Mouse (Mus musculus): ENCODE data around the gene Slc12a8. TPM values are rescaled to one million over a fixed set of nuclear protein-coding genes. Genes with fewer than 3 reads are reported as not detected.

The Slc12a8 gene
- polyA plus RNA-seq, 1 experiment, result 3.7 TPM

- WGBS, result 85% methylated on average over 2 of the region's 2 CpGs
- TF ChIP-seq CTCF (IDR thresholded peaks at IDR 0.05; ENCODE audit: control insufficient read depth, insufficient read depth, low read length) (no peak), POLR2A (IDR thresholded peaks at IDR 0.05; ENCODE audit: borderline replicate concordance, control insufficient read depth, low read depth, low read length) (no peak)
- Histone ChIP-seq H3K27ac (ENCODE audit: control insufficient read depth, insufficient read depth, low read depth, low read length, poor library complexity) (no peak overlapping the region), H3K4me3 (replicated peaks; ENCODE audit: control insufficient read depth, low read depth, low read length) (no peak overlapping the region), H3K4me1 (ENCODE audit: control insufficient read depth, insufficient read depth, low read length) (no peaks in the 10 kb centered on the region)
Measured at GRCm38 (mm10) chr16:33670933-33671332, 153.8 kb downstream of the Slc12a8 start.

- Histone ChIP-seq H3K4me1 (ENCODE audit: control insufficient read depth, insufficient read depth, low read length) (no peaks in the 10 kb centered on the region), H3K4me3 (replicated peaks; ENCODE audit: control insufficient read depth, low read depth, low read length) (no peak overlapping the region), H3K27ac (ENCODE audit: control insufficient read depth, insufficient read depth, low read depth, low read length, poor library complexity) (no peak overlapping the region)
- 90% methylated on average over 3 of the region's 4 CpGs for WGBS
- no peak for TF ChIP-seq POLR2A (IDR thresholded peaks at IDR 0.05; ENCODE audit: borderline replicate concordance, control insufficient read depth, low read depth, low read length)
- TF ChIP-seq CTCF (IDR thresholded peaks at IDR 0.05; ENCODE audit: control insufficient read depth, insufficient read depth, low read length), result no peak
Measured at GRCm38 (mm10) chr16:33672188-33672587, 155.1 kb downstream of the Slc12a8 start.

- no peaks in the 10 kb centered on the region for H3K4me1 ChIP-seq (ENCODE audit: control insufficient read depth, insufficient read depth, low read length)
- H3K27ac ChIP-seq (ENCODE audit: control insufficient read depth, insufficient read depth, low read depth, low read length, poor library complexity), result no peak overlapping the region
- WGBS, result 76% methylated on average over 4 of the region's 4 CpGs
- H3K4me3 ChIP-seq (replicated peaks; ENCODE audit: control insufficient read depth, low read depth, low read length), result no peak overlapping the region
- TF ChIP-seq CTCF (IDR thresholded peaks at IDR 0.05; ENCODE audit: control insufficient read depth, insufficient read depth, low read length), result no peak
- no peak for TF ChIP-seq POLR2A (IDR thresholded peaks at IDR 0.05; ENCODE audit: borderline replicate concordance, control insufficient read depth, low read depth, low read length)
Measured at GRCm38 (mm10) chr16:33672643-33673042, 155.5 kb downstream of the Slc12a8 start.

- TF ChIP-seq CTCF (IDR thresholded peaks at IDR 0.05; ENCODE audit: control insufficient read depth, insufficient read depth, low read length) (no peak), POLR2A (IDR thresholded peaks at IDR 0.05; ENCODE audit: borderline replicate concordance, control insufficient read depth, low read depth, low read length) (no peak)
- Histone ChIP-seq H3K4me1 (ENCODE audit: control insufficient read depth, insufficient read depth, low read length) (no peaks in the 10 kb centered on the region), H3K27ac (ENCODE audit: control insufficient read depth, insufficient read depth, low read depth, low read length, poor library complexity) (no peak overlapping the region), H3K4me3 (replicated peaks; ENCODE audit: control insufficient read depth, low read depth, low read length) (no peak overlapping the region)
- WGBS, result 88% methylated on average over 14 of the region's 14 CpGs
Measured at GRCm38 (mm10) chr16:33673530-33674109, 156.5 kb downstream of the Slc12a8 start.

- 80% methylated on average over 10 of the region's 10 CpGs for WGBS
- H3K4me1 ChIP-seq (ENCODE audit: control insufficient read depth, insufficient read depth, low read length), result no peaks in the 10 kb centered on the region
- no peak overlapping the region for H3K27ac ChIP-seq (ENCODE audit: control insufficient read depth, insufficient read depth, low read depth, low read length, poor library complexity)
- no peak overlapping the region for H3K4me3 ChIP-seq (replicated peaks; ENCODE audit: control insufficient read depth, low read depth, low read length)
- TF ChIP-seq CTCF (IDR thresholded peaks at IDR 0.05; ENCODE audit: control insufficient read depth, insufficient read depth, low read length), result no peak
- no peak for TF ChIP-seq POLR2A (IDR thresholded peaks at IDR 0.05; ENCODE audit: borderline replicate concordance, control insufficient read depth, low read depth, low read length)
Measured at GRCm38 (mm10) chr16:33675151-33675847, 158.2 kb downstream of the Slc12a8 start.

GRCm38 (mm10) chr16:33675848-33676184, 158.7 kb downstream of the Slc12a8 start:
- H3K27ac ChIP-seq (ENCODE audit: control insufficient read depth, insufficient read depth, low read depth, low read length, poor library complexity), result no peak overlapping the region
- TF ChIP-seq POLR2A (IDR thresholded peaks at IDR 0.05; ENCODE audit: borderline replicate concordance, control insufficient read depth, low read depth, low read length) (no peak), CTCF (IDR thresholded peaks at IDR 0.05; ENCODE audit: control insufficient read depth, insufficient read depth, low read length) (no peak)
- no peak overlapping the region for H3K4me3 ChIP-seq (replicated peaks; ENCODE audit: control insufficient read depth, low read depth, low read length)
- 67% methylated on average over 3 of the region's 3 CpGs for WGBS
- no peaks in the 10 kb centered on the region for H3K4me1 ChIP-seq (ENCODE audit: control insufficient read depth, insufficient read depth, low read length)

- H3K4me1 ChIP-seq (ENCODE audit: control insufficient read depth, insufficient read depth, low read length), result no peaks in the 10 kb centered on the region
- H3K4me3 ChIP-seq (replicated peaks; ENCODE audit: control insufficient read depth, low read depth, low read length), result no peak overlapping the region
- no peak overlapping the region for H3K27ac ChIP-seq (ENCODE audit: control insufficient read depth, insufficient read depth, low read depth, low read length, poor library complexity)
- 76% methylated on average over 7 of the region's 7 CpGs for WGBS
- TF ChIP-seq CTCF (IDR thresholded peaks at IDR 0.05; ENCODE audit: control insufficient read depth, insufficient read depth, low read length) (no peak), POLR2A (IDR thresholded peaks at IDR 0.05; ENCODE audit: borderline replicate concordance, control insufficient read depth, low read depth, low read length) (no peak)
Measured at GRCm38 (mm10) chr16:33676347-33677312, 159.5 kb downstream of the Slc12a8 start.

- no peak for TF ChIP-seq CTCF (IDR thresholded peaks at IDR 0.05; ENCODE audit: control insufficient read depth, insufficient read depth, low read length)
- no peak for TF ChIP-seq POLR2A (IDR thresholded peaks at IDR 0.05; ENCODE audit: borderline replicate concordance, control insufficient read depth, low read depth, low read length)
- 79% methylated on average over 7 of the region's 7 CpGs for WGBS
- H3K4me1 ChIP-seq (ENCODE audit: control insufficient read depth, insufficient read depth, low read length), result no peaks in the 10 kb centered on the region
Measured at GRCm38 (mm10) chr16:33677313-33677690, 160.2 kb downstream of the Slc12a8 start.

More at GRCm38 (mm10) chr16:33677313-33677690, 160.2 kb downstream of the Slc12a8 start:
- H3K27ac ChIP-seq (ENCODE audit: control insufficient read depth, insufficient read depth, low read depth, low read length, poor library complexity), result no peak overlapping the region
- H3K4me3 ChIP-seq (replicated peaks; ENCODE audit: control insufficient read depth, low read depth, low read length), result no peak overlapping the region

Measured in bone marrow, adult 2 months (tissue).